Mouse (Mus musculus) embryo, embryonic 11 days (tissue): ENCODE measurements around the gene Corin.

Source experiments
- DNase-seq: peaks from one replicate; pipeline ENCODE4 v3.0.0-alpha.2; 2015

Gene Corin

DNA sequence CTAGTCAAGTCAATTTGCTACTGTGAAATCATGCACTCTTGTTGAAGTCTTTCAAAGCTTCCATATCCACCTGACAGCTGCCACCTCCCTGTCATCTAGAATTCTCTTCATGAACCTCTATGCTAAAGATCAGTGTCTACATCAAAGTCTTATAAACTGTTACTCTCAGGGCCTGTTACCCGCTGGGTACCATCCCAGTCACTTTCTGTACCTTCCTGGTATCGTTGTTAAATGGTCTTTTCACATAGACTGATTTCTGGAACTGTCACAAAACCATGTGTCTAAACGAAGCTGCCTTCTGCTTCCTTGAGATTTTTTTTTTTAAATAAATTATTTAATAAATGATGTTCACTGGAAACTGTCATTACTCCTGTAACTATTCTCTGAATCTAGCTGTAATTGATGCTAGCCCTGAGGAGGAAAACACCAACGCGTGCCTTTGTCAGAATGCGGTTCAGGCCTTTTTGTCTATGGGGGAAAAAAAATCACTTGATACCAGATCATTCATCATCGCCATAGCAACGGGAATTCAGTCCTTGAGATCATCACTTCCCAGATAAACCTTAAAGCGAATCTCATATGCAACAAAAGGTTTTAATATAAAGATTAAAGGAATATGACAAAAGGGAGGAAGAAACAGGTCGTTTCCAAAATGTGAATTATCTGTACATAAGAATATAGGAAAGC lies 205.7 kb downstream of the Corin start:
- DNase-seq, result no peak

GRCm38 (mm10) chr5:72285077-72285476 lies 219.2 kb downstream of the Corin start:
- DNase-seq, result no peak

DNA sequence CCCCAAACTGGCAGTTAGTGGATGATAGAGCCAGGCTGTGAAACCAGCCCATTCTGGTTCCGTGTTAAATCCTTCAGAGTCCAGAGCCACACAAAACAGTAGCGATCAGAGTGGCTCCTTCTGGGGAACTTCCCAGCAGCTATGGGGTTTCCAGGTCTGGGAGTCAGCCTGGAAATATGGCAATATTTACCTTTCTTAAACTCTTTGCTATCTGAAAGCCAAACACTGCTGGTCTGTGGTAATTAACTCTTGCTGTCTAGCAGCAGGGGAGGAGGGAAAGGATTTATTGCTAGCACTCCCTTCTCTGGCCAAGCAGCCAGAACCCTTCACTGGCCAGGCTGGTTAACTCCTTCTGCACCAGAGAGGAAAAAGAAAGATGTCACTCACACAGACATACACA lies 221.4 kb downstream of the Corin start:
- peak; percentile 46 for DNase-seq

DNA sequence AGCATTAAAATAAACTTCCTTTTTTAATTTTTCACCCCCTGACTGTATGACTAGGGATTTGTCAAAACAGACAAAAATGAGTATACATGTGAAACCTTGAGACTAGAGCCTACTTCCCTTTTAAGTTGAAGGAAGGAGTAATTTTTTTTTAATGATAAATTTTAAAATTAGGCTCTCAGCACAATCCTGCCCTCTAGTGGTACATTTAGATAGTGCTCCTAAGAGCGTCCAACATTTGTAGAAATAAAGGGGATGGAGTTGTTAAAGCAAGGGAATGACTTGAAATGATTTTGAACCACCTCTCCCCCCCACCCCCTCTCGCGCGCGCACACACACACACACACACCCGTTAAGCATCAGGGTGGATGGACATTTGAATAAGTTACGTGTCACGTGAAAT lies 234.6 kb downstream of the Corin start:
- DNase-seq, result peak; percentile 59

DNA sequence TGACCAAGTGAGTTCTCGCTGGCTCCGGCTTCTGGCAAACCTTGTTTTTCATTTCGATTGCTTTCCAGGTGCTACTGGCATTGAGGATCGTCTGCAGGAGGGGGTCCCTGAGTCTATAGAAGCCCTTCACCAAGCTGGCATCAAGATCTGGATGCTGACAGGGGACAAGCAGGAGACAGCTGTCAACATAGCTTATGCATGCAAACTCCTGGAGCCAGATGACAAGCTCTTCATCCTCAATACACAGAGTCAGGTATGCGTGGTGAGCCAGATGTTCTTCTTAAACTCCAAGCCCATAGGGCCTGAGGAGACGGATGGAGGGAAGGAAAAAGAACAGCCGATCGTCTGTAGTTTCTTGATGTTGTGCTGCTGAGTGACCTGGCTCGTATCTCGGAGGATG lies 235.1 kb downstream of the Corin start:
- no peak for DNase-seq

- no peak for DNase-seq
Measured at GRCm38 (mm10) chr5:72266955-72267535, 237.2 kb downstream of the Corin start.

DNA sequence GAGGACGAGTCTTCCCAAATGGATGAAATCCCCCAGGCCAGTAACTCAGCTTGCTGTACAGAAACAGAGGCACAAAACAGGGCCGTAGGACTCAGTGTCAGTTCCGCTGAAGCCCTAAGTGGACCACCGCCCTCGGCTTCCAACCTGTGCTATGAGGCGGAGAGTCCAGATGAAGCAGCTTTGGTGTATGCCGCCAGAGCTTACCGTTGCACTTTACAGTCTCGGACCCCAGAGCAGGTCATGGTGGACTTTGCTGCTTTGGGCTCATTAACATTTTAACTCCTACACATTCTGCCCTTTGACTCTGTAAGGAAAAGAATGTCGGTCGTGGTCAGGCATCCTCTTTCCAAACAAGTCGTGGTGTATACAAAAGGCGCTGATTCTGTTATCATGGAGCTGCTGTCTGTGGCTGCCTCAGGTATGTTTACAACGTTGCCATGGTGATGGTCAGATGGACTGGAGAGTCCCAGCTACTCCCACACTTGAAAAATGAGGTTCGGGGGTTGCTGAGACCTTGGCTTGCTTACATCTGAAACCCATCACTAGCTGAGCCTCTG lies 240.0 kb downstream of the Corin start:
- no peak for DNase-seq

DNA sequence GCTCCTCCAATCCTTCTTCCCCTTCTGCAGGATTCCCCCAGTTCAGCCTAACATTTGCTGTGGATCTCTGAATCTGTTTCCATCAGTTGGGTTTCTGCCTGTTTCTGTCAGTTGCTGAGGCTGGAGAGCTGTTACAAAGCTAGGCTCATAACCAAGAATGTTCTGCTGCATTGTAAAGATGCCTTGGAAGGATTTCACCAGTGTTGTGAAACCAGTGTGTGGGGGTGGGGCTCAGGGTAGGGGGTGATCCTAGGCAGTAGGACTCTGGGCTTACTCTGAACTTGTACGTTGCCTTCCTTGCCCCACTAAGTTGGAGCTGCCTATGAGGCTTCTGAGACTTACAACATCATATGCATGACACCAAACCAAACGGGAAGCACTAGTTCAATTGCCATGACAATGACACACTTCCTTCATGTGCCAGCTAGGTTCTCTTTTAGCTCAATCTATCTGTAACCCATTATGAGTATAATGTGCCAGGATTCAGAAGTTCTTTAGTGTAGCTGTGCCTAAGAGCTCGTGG lies 242.4 kb downstream of the Corin start:
- DNase-seq, result no peak

DNA sequence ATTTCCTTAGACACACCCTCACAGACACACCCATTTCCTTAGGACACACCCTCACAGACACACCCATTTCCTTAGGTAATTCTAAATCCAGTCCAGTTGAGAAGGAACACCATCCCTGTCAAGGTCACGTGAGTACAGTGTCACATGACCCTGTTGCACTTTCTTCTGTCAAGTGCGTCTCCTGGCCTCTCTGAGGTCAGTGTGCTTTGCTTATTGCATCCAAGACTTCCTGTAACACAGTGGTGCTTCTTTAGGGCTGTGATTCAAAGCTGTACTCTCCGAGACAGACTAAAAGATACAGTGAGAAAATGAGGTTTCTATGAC lies 245.0 kb downstream of the Corin start:
- no peak for DNase-seq

DNA sequence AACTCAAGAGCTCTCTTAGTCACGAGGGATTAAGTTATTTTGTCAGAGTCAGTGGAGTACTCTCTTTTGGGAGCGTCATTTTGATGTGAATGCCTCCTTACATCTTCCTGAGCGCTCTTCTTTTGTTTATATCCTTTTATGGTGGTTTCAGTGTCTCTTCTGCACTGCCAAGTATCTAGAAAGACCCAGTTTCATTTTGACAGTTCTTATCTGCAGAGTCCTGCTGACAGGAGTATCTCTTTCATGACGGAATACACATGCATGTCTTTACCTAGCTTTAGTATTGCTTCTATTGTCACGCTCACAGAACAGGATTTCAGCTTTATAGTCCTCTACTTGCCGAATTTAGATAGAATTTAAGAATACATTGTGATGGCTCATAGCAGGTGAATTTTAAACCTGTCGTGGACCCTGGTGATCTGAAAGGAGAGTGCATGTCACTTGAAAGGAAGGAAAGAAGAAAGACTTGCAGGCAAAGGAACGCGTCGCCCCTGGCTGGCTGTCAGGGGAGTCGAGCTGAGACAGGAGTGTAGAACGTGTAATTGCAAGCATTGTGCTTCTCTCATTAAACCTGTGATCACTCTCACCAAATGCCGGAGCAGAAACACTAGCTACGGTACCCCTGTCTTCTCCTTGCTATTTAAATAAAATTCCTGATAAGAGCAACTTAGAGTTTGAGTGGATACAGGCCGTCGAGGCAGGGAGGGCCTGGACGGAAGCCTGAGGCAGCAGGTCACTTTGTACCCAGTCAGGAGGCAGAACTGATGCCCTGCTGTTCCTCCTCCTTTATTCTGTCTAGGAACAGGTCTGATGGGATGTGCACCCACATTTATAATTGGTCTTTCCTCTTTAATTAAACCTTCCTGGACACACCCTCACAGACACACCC lies 245.6 kb downstream of the Corin start:
- no peak for DNase-seq

GRCm38 (mm10) chr5:72257084-72257483 lies 247.2 kb downstream of the Corin start:
- no peak for DNase-seq

DNA sequence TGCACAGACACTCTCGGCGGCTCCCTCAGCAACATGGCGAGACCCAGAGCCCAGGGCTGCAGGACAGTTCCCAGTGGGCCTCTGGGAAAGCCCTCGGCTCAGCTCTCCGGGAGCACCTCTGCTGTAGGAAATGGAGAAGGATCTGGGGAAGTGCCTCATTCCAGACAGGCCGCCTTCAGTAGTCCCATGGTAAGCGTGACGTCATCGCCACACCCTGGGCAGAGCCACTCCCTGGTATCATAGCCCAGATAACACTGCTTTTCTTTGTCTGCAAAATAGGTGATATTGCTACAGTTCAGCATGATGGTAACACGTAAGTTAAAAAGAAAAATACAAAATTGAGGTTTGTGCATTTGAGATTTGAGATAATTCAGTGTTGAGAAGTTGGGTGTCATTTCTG lies 249.3 kb downstream of the Corin start:
- no peak for DNase-seq

GRCm38 (mm10) chr5:72250180-72250579 lies 254.1 kb downstream of the Corin start:
- DNase-seq, result no peak
